25 mouse cellular contexts compared by ENCODE assay signal in genomic region chr1:120162616-120163015, GRCm38 (mm10). TPM values are rescaled to one million over a fixed set of nuclear protein-coding genes. Genes with fewer than 3 reads are reported as not detected.
DNase-seq lines count a peak whose midpoint lies in the region; TF ChIP-seq lines count a peak whose summit lies in the region.
"Had no signal": no experiment of that assay in that cellular context is flagged by ENCODE, and none has a peak within 500 bp of the region (broad histone marks: within the 10 kb centered on the region; RNA-seq: fewer than 3 reads in every experiment).

No protein-coding gene starts in this region.

- peak overlapping the region; percentile 12; the same call in 1 of the 2 replicates for H3K27ac ChIP-seq in bone marrow, adult 2 months (ENCODE audit: control insufficient read depth, insufficient read depth, low read depth, low read length, poor library complexity)
- H3K27ac ChIP-seq: embryonic facial prominence, embryonic 12.5 days; forebrain, embryonic 15.5 days; kidney, embryonic 15.5 days; layer of hippocampus, adult 2 months; limb, embryonic 10.5 days; limb, embryonic 15.5 days; liver, embryonic 14.5 days had no signal

- H3K27me3 ChIP-seq in splenic B cell, adult 2 months (ENCODE audit: control insufficient read depth, insufficient read depth, low read length, poor library complexity, severe bottlenecking) = no peaks in the 10 kb centered on the region
- H3K27me3 ChIP-seq: embryonic facial prominence, embryonic 12.5 days; forebrain, embryonic 15.5 days; kidney, embryonic 15.5 days; limb, embryonic 15.5 days had no signal

- no peak for TF ChIP-seq POLR2A in bone marrow, adult 2 months (IDR thresholded peaks at IDR 0.05; ENCODE audit: borderline replicate concordance, control insufficient read depth, low read depth, low read length)

- TF ChIP-seq CTCF in bone marrow, adult 2 months (IDR thresholded peaks at IDR 0.05; ENCODE audit: control insufficient read depth, insufficient read depth, low read length) = no peak

- H3K4me1 ChIP-seq in bone marrow, adult 2 months (ENCODE audit: control insufficient read depth, insufficient read depth, low read length) = no peaks in the 10 kb centered on the region; the same call in 1 of the 2 replicates
- H3K4me1 ChIP-seq: forebrain, embryonic 15.5 days had no signal

- WGBS in bone marrow, adult 2 months = 19% methylated on average over 1 of the region's 1 CpGs

- H3K36me3 ChIP-seq in splenic B cell, adult 2 months (ENCODE audit: control insufficient read depth, insufficient read depth, low read length, poor library complexity, severe bottlenecking) = 0 out of 2 replicates have a peak, but pooled peaks cover 2% of the 10 kb centered on the region
- H3K36me3 ChIP-seq: embryonic facial prominence, embryonic 12.5 days; forebrain, embryonic 15.5 days; kidney, embryonic 15.5 days; limb, embryonic 10.5 days; limb, embryonic 15.5 days had no signal

- DNase-seq in adrenal gland, adult 2 months = peak; percentile 35
- DNase-seq in adrenal gland, adult 18-20 months (ENCODE audit: low spot score in 2 of 2) = no peak
- peak; percentile 51 for DNase-seq in 416B (ENCODE audit: low read depth)
- peak; percentile 77 for DNase-seq in splenic B cell, adult 2 months (ENCODE audit: low read depth, low spot score)
- DNase-seq in embryo, embryonic 10.5 days (ENCODE audit: low spot score) = no peak
- DNase-seq in layer of hippocampus, postnatal 36 days = no peak
- DNase-seq: adrenal gland, postnatal 10 days; cerebellum, adult 11 months; cerebellum, adult 9-10 months; cerebellum, postnatal 36 days; embryo, embryonic 11 days; gastrocnemius, postnatal 25 days; kidney, adult 18-20 months; kidney, postnatal 36 days; lung, embryonic 14.5 days; lung, postnatal 14 days; right cerebral cortex, adult 18-20 months had no signal

- no peak overlapping the region for H3K4me3 ChIP-seq in bone marrow, adult 2 months (replicated peaks; ENCODE audit: control insufficient read depth, low read depth, low read length)
- H3K4me3 ChIP-seq: embryonic facial prominence, embryonic 12.5 days; forebrain, embryonic 15.5 days; kidney, embryonic 15.5 days; layer of hippocampus, adult 2 months; limb, embryonic 10.5 days; limb, embryonic 15.5 days had no signal

RNA-seq across cellular contexts. Expression of gene 3110009E18Rik, which starts 41.6 kb away (rescaled TPM):
- total RNA-seq in adrenal gland, adult 2 months (2021) = 10 to 100 TPM; 11.7 to 12.2 TPM
- polyA plus RNA-seq in adrenal gland, adult 2 months (2012; rRNA removed) = 0.59 and 0.68 TPM in 2 replicates
- total RNA-seq in adrenal gland, adult 18-20 months (2021) = 10 to 100 TPM in 1 of 2 experiments, 1 to 10 TPM in 1; 8.6 to 10.5 TPM
- polyA plus RNA-seq in bone marrow, adult 2 months (2011; ENCODE audit: insufficient read depth, insufficient read length, low replicate concordance, missing spikeins) = 2.8 and 5.6 TPM in 2 replicates
- 1 to 10 TPM; 6.0 to 8.6 TPM for total RNA-seq in layer of hippocampus, postnatal 36 days (2021)

RNA-seq across cellular contexts. Expression of gene Dbi, which starts 41.7 kb away (rescaled TPM):
- total RNA-seq in adrenal gland, adult 2 months (2021) = 1,000 to 10,000 TPM; 1,195 to 1,389 TPM
- polyA plus RNA-seq in adrenal gland, adult 2 months (2012; rRNA removed) = 375 and 512 TPM in 2 replicates
- total RNA-seq in adrenal gland, adult 18-20 months (2021) = 1,000 to 10,000 TPM; 1,010 to 2,386 TPM
- 90.0 and 137 TPM in 2 replicates for polyA plus RNA-seq in bone marrow, adult 2 months (2011; ENCODE audit: insufficient read depth, insufficient read length, low replicate concordance, missing spikeins)
- 100 to 1,000 TPM; 379 to 403 TPM for total RNA-seq in layer of hippocampus, postnatal 36 days (2021)

Comparison
In these comparisons a context has a peak if more than half of its experiments do, and no peak if none do; other contexts are left out.
1. DNase-seq: peak in adrenal gland, adult 2 months (single experiment), 416B (single experiment) and splenic B cell, adult 2 months (single experiment); none in adrenal gland, adult 18-20 months (0 of 2), embryo, embryonic 10.5 days (single experiment) and layer of hippocampus, postnatal 36 days (0 of 2).